10 mouse cellular contexts compared by ENCODE assay signal in genomic region chr9:103708514-103709173, GRCm38 (mm10). TPM values are rescaled to one million over a fixed set of nuclear protein-coding genes. Genes with fewer than 3 reads are reported as not detected.
DNase-seq lines count a peak whose midpoint lies in the region; ATAC-seq lines count a peak whose summit lies in the region.
"Had no signal": no experiment of that assay in that cellular context is flagged by ENCODE, and none has a peak within 500 bp of the region (broad histone marks: within the 10 kb centered on the region; RNA-seq: fewer than 3 reads in every experiment).

No protein-coding gene starts in this region.

- DNase-seq in midbrain, embryonic 11.5 days (ENCODE audit: low spot score, missing footprints): peak; percentile 47
- DNase-seq in forelimb bud, embryonic 11.5 days (ENCODE audit: low read depth, low spot score): peak; percentile 16
- no peak for DNase-seq in c-Kit-positive CD71-positive TER-119-positive erythroid progenitor cells, embryonic 14.5 days (ENCODE audit: low spot score)
- no peak for DNase-seq in adrenal gland, postnatal 14 days
- DNase-seq in kidney, adult 18-20 months: no peak

- no peak for ATAC-seq in midbrain, embryonic 11.5 days (ENCODE audit: low FRiP score)
- ATAC-seq in midbrain, embryonic 16.5 days: no peak
- ATAC-seq in neutrophil, adult 5-6 weeks (ENCODE audit: extremely low read depth, insufficient number of reproducible peaks, low FRiP score, poor library complexity, severe bottlenecking): peak; percentile 92
- ATAC-seq: intestine, embryonic 15.5 days; liver, embryonic 12.5 days had no signal

- no peaks in the 10 kb centered on the region for H3K36me3 ChIP-seq in midbrain, embryonic 11.5 days (ENCODE audit: control insufficient read depth, insufficient read depth, low read length)
- H3K36me3 ChIP-seq in midbrain, embryonic 16.5 days (ENCODE audit: control insufficient read depth, insufficient read depth, low read length): 0 out of 2 replicates have a peak, but pooled peaks cover 4% of the 10 kb centered on the region
- H3K36me3 ChIP-seq: embryonic facial prominence, embryonic 12.5 days; intestine, embryonic 15.5 days; liver, embryonic 12.5 days had no signal

- H3K9me3 ChIP-seq in midbrain, embryonic 11.5 days (ENCODE audit: control insufficient read depth, low read length): no peaks in the 10 kb centered on the region
- no peaks in the 10 kb centered on the region for H3K9me3 ChIP-seq in midbrain, embryonic 16.5 days (replicated peaks; ENCODE audit: control insufficient read depth, low read length, poor library complexity, severe bottlenecking)
- H3K9me3 ChIP-seq: embryonic facial prominence, embryonic 12.5 days; intestine, embryonic 15.5 days; liver, embryonic 12.5 days had no signal

- H3K9ac ChIP-seq in midbrain, embryonic 11.5 days (ENCODE audit: low read length): no peak overlapping the region
- H3K9ac ChIP-seq in midbrain, embryonic 16.5 days (ENCODE audit: low read depth, low read length): no peak overlapping the region
- H3K9ac ChIP-seq: embryonic facial prominence, embryonic 12.5 days; intestine, embryonic 15.5 days; liver, embryonic 12.5 days had no signal

- no peak overlapping the region for H3K4me3 ChIP-seq in midbrain, embryonic 11.5 days (ENCODE audit: low read depth, low read length)
- no peak overlapping the region for H3K4me3 ChIP-seq in midbrain, embryonic 16.5 days (ENCODE audit: low read depth, low read length)
- H3K4me3 ChIP-seq: embryonic facial prominence, embryonic 12.5 days; intestine, embryonic 15.5 days; liver, embryonic 12.5 days had no signal

- no peak overlapping the region for H3K4me2 ChIP-seq in midbrain, embryonic 11.5 days
- H3K4me2 ChIP-seq in midbrain, embryonic 16.5 days (ENCODE audit: low read length): no peak overlapping the region
- H3K4me2 ChIP-seq: embryonic facial prominence, embryonic 12.5 days; intestine, embryonic 15.5 days; liver, embryonic 12.5 days had no signal

- no peaks in the 10 kb centered on the region for H3K27me3 ChIP-seq in midbrain, embryonic 11.5 days (ENCODE audit: control insufficient read depth, insufficient read depth, low read length)
- no peaks in the 10 kb centered on the region for H3K27me3 ChIP-seq in midbrain, embryonic 16.5 days (ENCODE audit: control insufficient read depth, insufficient read depth, low read depth, low read length)
- H3K27me3 ChIP-seq: embryonic facial prominence, embryonic 12.5 days; intestine, embryonic 15.5 days; liver, embryonic 12.5 days had no signal

- H3K4me1 ChIP-seq in midbrain, embryonic 11.5 days (ENCODE audit: control insufficient read depth, insufficient read depth, low read length): no peaks in the 10 kb centered on the region
- no peaks in the 10 kb centered on the region for H3K4me1 ChIP-seq in midbrain, embryonic 16.5 days (ENCODE audit: control insufficient read depth, insufficient read depth, low read length)
- H3K4me1 ChIP-seq: intestine, embryonic 15.5 days; liver, embryonic 12.5 days had no signal

- H3K27ac ChIP-seq in midbrain, embryonic 11.5 days (ENCODE audit: low read depth, low read length): no peak overlapping the region
- no peak overlapping the region for H3K27ac ChIP-seq in midbrain, embryonic 16.5 days (ENCODE audit: low read length)
- H3K27ac ChIP-seq: embryonic facial prominence, embryonic 12.5 days; intestine, embryonic 15.5 days; liver, embryonic 12.5 days had no signal

- whole genome bisulfite sequencing in midbrain, embryonic 11.5 days: 84% methylated on average over 16 of the region's 16 CpGs
- 87% methylated on average over 16 of the region's 16 CpGs for WGBS in midbrain, embryonic 16.5 days

RNA-seq across cellular contexts. Expression of gene Tmem108, which starts 53.0 kb away (rescaled TPM):
- polyA plus RNA-seq in midbrain, embryonic 11.5 days (2014; fragmentation: Nextera tagmentation; extraction: Ambion mirVana): 12.0 and 13.0 TPM in 2 replicates
- polyA plus RNA-seq in midbrain, embryonic 16.5 days (2015; fragmentation: Nextera tagmentation; extraction: Ambion mirVana): 28.9 and 29.6 TPM in 2 replicates
- 3.4 and 4.2 TPM in 2 replicates for total RNA-seq in neutrophil, adult 5-6 weeks (2017)
- total RNA-seq in adrenal gland, postnatal 14 days (2021): 4.6 and 5.3 TPM in 2 replicates

Comparison
In these comparisons a context has a peak if more than half of its experiments do, and no peak if none do; other contexts are left out.
1. DNase-seq: peak in midbrain, embryonic 11.5 days (single experiment) and forelimb bud, embryonic 11.5 days (single experiment); none in c-Kit-positive CD71-positive TER-119-positive erythroid progenitor cells, embryonic 14.5 days (single experiment), adrenal gland, postnatal 14 days (single experiment) and kidney, adult 18-20 months (single experiment).